ENCODE assay signal across 13 mouse cellular contexts in the genomic region with DNA sequence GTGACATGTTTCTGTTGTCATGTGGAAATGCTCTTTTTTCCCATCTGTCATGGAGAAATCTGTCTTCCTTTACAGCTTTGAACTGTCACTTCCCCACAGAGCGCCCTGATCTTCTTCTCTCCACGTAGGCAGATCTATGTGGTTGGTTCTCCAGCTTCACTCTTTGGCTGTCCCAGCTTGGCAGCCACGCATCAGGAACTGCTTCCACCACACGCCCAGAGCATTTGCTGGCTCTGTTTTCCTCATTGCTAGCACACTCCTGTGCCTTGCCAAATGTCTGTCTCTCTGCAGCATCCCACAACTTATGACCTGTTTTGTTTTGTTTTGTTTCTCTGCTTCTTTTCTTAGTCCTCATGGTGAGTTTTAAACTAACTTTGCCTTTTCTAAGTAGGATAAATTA. TPM values are rescaled to one million over a fixed set of nuclear protein-coding genes. Genes with fewer than 3 reads are reported as not detected.
DNase-seq lines count a peak whose midpoint lies in the region; ATAC-seq and TF ChIP-seq lines count a peak whose summit lies in the region.
"Had no signal": no experiment of that assay in that cellular context is flagged by ENCODE, and none has a peak within 500 bp of the region (broad histone marks: within the 10 kb centered on the region; RNA-seq: fewer than 3 reads in every experiment).

No protein-coding gene starts in this region.

- H3K4me3 ChIP-seq in layer of hippocampus, adult 2 months, result no peak overlapping the region
- no peak overlapping the region for H3K4me3 ChIP-seq in lung, embryonic 16.5 days (ENCODE audit: low read length)
- no peak overlapping the region for H3K4me3 ChIP-seq in forebrain, embryonic 16.5 days (replicated peaks; ENCODE audit: low read length)
- H3K4me3 ChIP-seq: erythroblast, embryonic 14.5 days; heart, embryonic 15.5 days; intestine, embryonic 15.5 days had no signal

- H3K9ac ChIP-seq in lung, embryonic 16.5 days (ENCODE audit: low read length), result no peak overlapping the region
- no peak overlapping the region for H3K9ac ChIP-seq in forebrain, embryonic 16.5 days (replicated peaks; ENCODE audit: low read depth, low read length)
- H3K9ac ChIP-seq: heart, embryonic 15.5 days; intestine, embryonic 15.5 days had no signal

- TF ChIP-seq CTCF in layer of hippocampus, adult 2 months (conservative IDR thresholded peaks at IDR 0.05), result no peak

- H3K4me1 ChIP-seq in lung, embryonic 16.5 days (replicated peaks; ENCODE audit: control insufficient read depth, insufficient read depth, low read length), result peaks cover 5% of the 10 kb centered on the region; the same call in 1 of the 2 replicates
- no peaks in the 10 kb centered on the region for H3K4me1 ChIP-seq in forebrain, embryonic 16.5 days (replicated peaks; ENCODE audit: control insufficient read depth, insufficient read depth, low read length)
- H3K4me1 ChIP-seq: heart, embryonic 15.5 days; intestine, embryonic 15.5 days had no signal

- ATAC-seq in lung, embryonic 16.5 days (ENCODE audit: low read depth), result peak; percentile 77
- ATAC-seq in forebrain, embryonic 16.5 days, result no peak
- ATAC-seq: intestine, embryonic 15.5 days had no signal

- H3K4me2 ChIP-seq in lung, embryonic 16.5 days (ENCODE audit: low read depth, low read length), result no peak overlapping the region
- no peak overlapping the region for H3K4me2 ChIP-seq in forebrain, embryonic 16.5 days (ENCODE audit: low read length)
- H3K4me2 ChIP-seq: heart, embryonic 15.5 days; intestine, embryonic 15.5 days; liver, embryonic 11.5 days had no signal

- H3K27me3 ChIP-seq in lung, embryonic 16.5 days (ENCODE audit: control insufficient read depth, insufficient read depth, low read depth, low read length), result no peaks in the 10 kb centered on the region
- no peaks in the 10 kb centered on the region for H3K27me3 ChIP-seq in forebrain, embryonic 16.5 days (replicated peaks; ENCODE audit: control insufficient read depth, insufficient read depth, low read length)
- H3K27me3 ChIP-seq: heart, embryonic 15.5 days; intestine, embryonic 15.5 days had no signal

- intact Hi-C loops in heart, postnatal 36 days (cut with DNase I), result no loop called here

- WGBS in lung, embryonic 16.5 days, result 48% methylated on average over 4 of the region's 4 CpGs
- 78% methylated on average over 4 of the region's 4 CpGs for WGBS in forebrain, embryonic 16.5 days

- no peak overlapping the region for H3K27ac ChIP-seq in layer of hippocampus, adult 2 months
- no peak overlapping the region for H3K27ac ChIP-seq in lung, embryonic 16.5 days (ENCODE audit: low read length)
- H3K27ac ChIP-seq in forebrain, embryonic 16.5 days (ENCODE audit: low read length), result no peak overlapping the region
- H3K27ac ChIP-seq: heart, embryonic 15.5 days; intestine, embryonic 15.5 days had no signal

- no peaks in the 10 kb centered on the region; the same call in 1 of the 2 replicates for H3K9me3 ChIP-seq in lung, embryonic 16.5 days (ENCODE audit: control insufficient read depth, low read length)
- no peaks in the 10 kb centered on the region for H3K9me3 ChIP-seq in forebrain, embryonic 16.5 days (ENCODE audit: control insufficient read depth, low read length)
- H3K9me3 ChIP-seq: heart, embryonic 15.5 days; intestine, embryonic 15.5 days had no signal

- peak; percentile 41 for DNase-seq in heart, adult 8-10 months (ENCODE audit: low spot score)
- DNase-seq in heart, postnatal 36 days, result no peak
- DNase-seq in brain, adult 2 months (ENCODE audit: low read depth, low spot score), result peak; percentile 75
- DNase-seq in layer of hippocampus, adult 2 months (ENCODE audit: low spot score in 2 of 2), result peak; percentile 37 to 55
- no peak for DNase-seq in neural tube, embryonic 10.5 days (ENCODE audit: extremely low spot score, low spot score)
- DNase-seq in thymus, adult 18-20 months, result no peak
- DNase-seq: midbrain, embryonic 14.5 days had no signal

- no peaks in the 10 kb centered on the region for H3K36me3 ChIP-seq in lung, embryonic 16.5 days (ENCODE audit: control insufficient read depth, insufficient read depth, low read length)
- no peaks in the 10 kb centered on the region for H3K36me3 ChIP-seq in forebrain, embryonic 16.5 days (ENCODE audit: control insufficient read depth, insufficient read depth)
- H3K36me3 ChIP-seq: heart, embryonic 15.5 days; intestine, embryonic 15.5 days had no signal

RNA-seq across cellular contexts. Expression of gene Lepr, which starts 24.3 kb away (rescaled TPM):
- total RNA-seq in heart, adult 8-10 months (2022), result 1 to 10 TPM; 2.5 to 5.6 (median 4.7) TPM
- total RNA-seq in heart, postnatal 36 days (2021), result 1 to 10 TPM; 3.5 to 4.5 TPM
- 1 to 10 TPM; 1.5 to 3.0 TPM for total RNA-seq in layer of hippocampus, adult 2 months (2021)
- 6.6 and 8.5 TPM in 2 replicates for polyA plus RNA-seq in lung, embryonic 16.5 days (2015; fragmentation: Nextera tagmentation; extraction: Ambion mirVana)
- polyA plus RNA-seq in forebrain, embryonic 16.5 days (2015; fragmentation: Nextera tagmentation; extraction: Ambion mirVana), result 4.9 TPM in 2 replicates
- polyA plus RNA-seq: erythroblast, embryonic 14.5 days had no signal

RNA-seq across cellular contexts. Expression of gene Leprot, which starts 45.4 kb away (rescaled TPM):
- 10 to 100 TPM; 24.6 to 30.6 (median 25.8) TPM for total RNA-seq in heart, adult 8-10 months (2022)
- 10 to 100 TPM; 30.0 to 30.1 TPM for total RNA-seq in heart, postnatal 36 days (2021)
- 10 to 100 TPM; 27.4 to 27.9 TPM for total RNA-seq in layer of hippocampus, adult 2 months (2021)
- 96.7 and 99.8 TPM in 2 replicates for polyA plus RNA-seq in lung, embryonic 16.5 days (2015; fragmentation: Nextera tagmentation; extraction: Ambion mirVana)
- 92.5 and 102 TPM in 2 replicates for polyA plus RNA-seq in forebrain, embryonic 16.5 days (2015; fragmentation: Nextera tagmentation; extraction: Ambion mirVana)

Comparison
In these comparisons a context has a peak if more than half of its experiments do, and no peak if none do; other contexts are left out.
1. DNase-seq: peak in heart, adult 8-10 months (single experiment), brain, adult 2 months (single experiment) and layer of hippocampus, adult 2 months (2 of 2); none in heart, postnatal 36 days (0 of 2), neural tube, embryonic 10.5 days (single experiment) and thymus, adult 18-20 months (0 of 2).